ENCODE assay signal across 13 mouse cellular contexts in genomic region chr6:92004137-92004805, GRCm38 (mm10). TPM values are rescaled to one million over a fixed set of nuclear protein-coding genes. Genes with fewer than 3 reads are reported as not detected.
A peak's percentile ranks its signal among the peaks of the same experiment; 100 is the strongest.
DNase-seq lines count a peak whose midpoint lies in the region; ATAC-seq lines count a peak whose summit lies in the region.
"Had no signal": no experiment of that assay in that cellular context is flagged by ENCODE, and none has a peak within 500 bp of the region (broad histone marks: within the 10 kb centered on the region; RNA-seq: fewer than 3 reads in every experiment).

No protein-coding gene starts in this region.

- no peaks in the 10 kb centered on the region for H3K27me3 ChIP-seq in embryonic facial prominence, embryonic 15.5 days
- no peaks in the 10 kb centered on the region for H3K27me3 ChIP-seq in hindbrain, embryonic 14.5 days (ENCODE audit: control insufficient read depth, insufficient read depth, low read length)
- no peaks in the 10 kb centered on the region for H3K27me3 ChIP-seq in neural tube, embryonic 11.5 days (ENCODE audit: control insufficient read depth, insufficient read depth, low read length)

- ATAC-seq in embryonic facial prominence, embryonic 15.5 days (ENCODE audit: insufficient number of reproducible peaks, low FRiP score, low TSS enrichment, low read depth) = 0 out of 2 replicates have a peak, but pooled peaks have one; percentile 31
- peak; percentile 60; the same call in 1 of the 2 replicates for ATAC-seq in hindbrain, embryonic 14.5 days (ENCODE audit: low FRiP score)
- ATAC-seq in neural tube, embryonic 11.5 days (ENCODE audit: insufficient read depth, low FRiP score, low TSS enrichment) = peak; percentile 50; the same call in 1 of the 2 replicates
- no peak for ATAC-seq in megakaryocyte, adult 5-6 weeks (ENCODE audit: poor library complexity, severe bottlenecking)

- no peak overlapping the region for H3K9ac ChIP-seq in embryonic facial prominence, embryonic 15.5 days
- no peak overlapping the region for H3K9ac ChIP-seq in hindbrain, embryonic 14.5 days
- no peak overlapping the region for H3K9ac ChIP-seq in neural tube, embryonic 11.5 days (ENCODE audit: low read length)

- no peaks in the 10 kb centered on the region for H3K36me3 ChIP-seq in embryonic facial prominence, embryonic 15.5 days
- no peaks in the 10 kb centered on the region for H3K36me3 ChIP-seq in hindbrain, embryonic 14.5 days (replicated peaks; ENCODE audit: control insufficient read depth, insufficient read depth)
- H3K36me3 ChIP-seq in neural tube, embryonic 11.5 days (ENCODE audit: control insufficient read depth, insufficient read depth, low read length) = no peaks in the 10 kb centered on the region
- H3K36me3 ChIP-seq: G1E had no signal

- WGBS in embryonic facial prominence, embryonic 15.5 days = 38% methylated on average over 6 of the region's 6 CpGs
- WGBS in hindbrain, embryonic 14.5 days = 19% methylated on average over 6 of the region's 6 CpGs
- WGBS in neural tube, embryonic 11.5 days = 19% methylated on average over 6 of the region's 6 CpGs

- no peak overlapping the region for H3K4me3 ChIP-seq in embryonic facial prominence, embryonic 15.5 days (replicated peaks)
- no peak overlapping the region for H3K4me3 ChIP-seq in hindbrain, embryonic 14.5 days (replicated peaks; ENCODE audit: low read length)
- H3K4me3 ChIP-seq in neural tube, embryonic 11.5 days (ENCODE audit: low read depth, low read length) = no peak overlapping the region

- peak; percentile 56 for DNase-seq in embryo, embryonic 10 days (ENCODE audit: low spot score)
- no peak for DNase-seq in hindbrain, embryonic 14.5 days (ENCODE audit: low spot score)
- peak; percentile 58 for DNase-seq in neural tube, embryonic 11.5 days (ENCODE audit: low spot score)
- no peak for DNase-seq in urinary bladder, adult 18-20 months (ENCODE audit: low spot score in 2 of 2)
- no peak for DNase-seq in cerebellum, postnatal 4 days (ENCODE audit: low spot score in 2 of 2)
- DNase-seq: heart, postnatal 14 days; lung, adult 2 months; right cerebral cortex, adult 18-20 months had no signal

- H3K27ac ChIP-seq in embryonic facial prominence, embryonic 15.5 days (replicated peaks) = no peak overlapping the region
- no peak overlapping the region for H3K27ac ChIP-seq in hindbrain, embryonic 14.5 days
- H3K27ac ChIP-seq in neural tube, embryonic 11.5 days (ENCODE audit: low read depth, low read length) = no peak overlapping the region

- no peaks in the 10 kb centered on the region for H3K9me3 ChIP-seq in embryonic facial prominence, embryonic 15.5 days (replicated peaks)
- H3K9me3 ChIP-seq in hindbrain, embryonic 14.5 days (ENCODE audit: control insufficient read depth, low read length) = no peaks in the 10 kb centered on the region
- H3K9me3 ChIP-seq in neural tube, embryonic 11.5 days (ENCODE audit: control insufficient read depth, low read length) = no peaks in the 10 kb centered on the region
- H3K9me3 ChIP-seq: G1E had no signal

- H3K4me2 ChIP-seq in embryonic facial prominence, embryonic 15.5 days (replicated peaks) = no peak overlapping the region
- no peak overlapping the region for H3K4me2 ChIP-seq in hindbrain, embryonic 14.5 days (replicated peaks)
- H3K4me2 ChIP-seq in neural tube, embryonic 11.5 days (ENCODE audit: low read depth) = no peak overlapping the region

- 0 out of 2 replicates have a peak, but pooled peaks cover 4% of the 10 kb centered on the region for H3K4me1 ChIP-seq in embryonic facial prominence, embryonic 15.5 days
- H3K4me1 ChIP-seq in hindbrain, embryonic 14.5 days (replicated peaks; ENCODE audit: control insufficient read depth, insufficient read depth, low read length) = peaks cover 14% of the 10 kb centered on the region
- peaks cover 12% of the 10 kb centered on the region; the same call in 1 of the 2 replicates for H3K4me1 ChIP-seq in neural tube, embryonic 11.5 days (ENCODE audit: control insufficient read depth, insufficient read depth, low read length)

RNA-seq across cellular contexts. Expression of gene Fgd5, which starts 25.6 kb away (rescaled TPM):
- 12.0 and 12.2 TPM in 2 replicates for polyA plus RNA-seq in embryonic facial prominence, embryonic 15.5 days (2015; fragmentation: Nextera tagmentation; extraction: Ambion mirVana)
- 14.5 and 16.8 TPM in 2 replicates for polyA plus RNA-seq in hindbrain, embryonic 14.5 days (2014; fragmentation: Nextera tagmentation; extraction: Ambion mirVana)
- 6.2 and 6.6 TPM in 2 replicates for polyA plus RNA-seq in neural tube, embryonic 11.5 days (2014; fragmentation: Nextera tagmentation; extraction: Ambion mirVana)
- not detected in 2 replicates for total RNA-seq in megakaryocyte, adult 5-6 weeks (2015)
- total RNA-seq in megakaryocyte, adult 5-6 weeks (2017) = not detected in 2 replicates
- total RNA-seq: granulocyte monocyte progenitor cell, adult 5-6 weeks; monocyte, adult 5-6 weeks had no signal

Comparison
In these comparisons a context has a peak if more than half of its experiments do, and no peak if none do; other contexts are left out.
1. DNase-seq: peak in embryo, embryonic 10 days (single experiment) and neural tube, embryonic 11.5 days (single experiment); none in hindbrain, embryonic 14.5 days (single experiment), urinary bladder, adult 18-20 months (0 of 2) and cerebellum, postnatal 4 days (0 of 2).